Mouse (Mus musculus) heart, embryonic 12.5 days (tissue): ENCODE measurements around the gene Orai2. TPM values are rescaled to one million over a fixed set of nuclear protein-coding genes. Genes with fewer than 3 reads are reported as not detected.
A peak's percentile ranks its signal among the peaks of the same experiment; 100 is the strongest.
"Not testable (repeated sequence)": the region's sequence is repeated elsewhere in the genome, so short reads cannot be mapped to it uniquely, and the experiment has no call there.

Experiments
- ATAC-seq: fragments of 200-750 bp; cut with Nextera tagmentation; 2 replicates; pipeline ENCODE4 v1.8.0; 2017; ENCODE audit warnings: moderate TSS enrichment, moderate library complexity; ENCODE audit not compliant: insufficient number of reproducible peaks, low FRiP score
- H3K27ac ChIP-seq: fragments of 300-500 bp; sonication (generic); 2 replicates; pipeline ENCODE4 v1.5.1; 2016; ENCODE audit warnings: mild to moderate bottlenecking, moderate library complexity; ENCODE audit not compliant: poor library complexity, severe bottlenecking
- H3K27me3 ChIP-seq: fragments of 300-500 bp; sonication (generic); replicated peaks from 2 replicates; pipeline ENCODE4 v1.6.1; 2016; ENCODE audit warnings: mild to moderate bottlenecking, moderate library complexity
- H3K36me3 ChIP-seq: fragments of 300-500 bp; sonication (generic); 2 replicates; pipeline ENCODE4 v1.6.1; 2016; ENCODE audit warnings: mild to moderate bottlenecking, moderate library complexity
- H3K4me1 ChIP-seq: fragments of 300-500 bp; sonication (generic); replicated peaks from 2 replicates; pipeline ENCODE4 v1.6.1; 2016; ENCODE audit warnings: mild to moderate bottlenecking
- H3K4me2 ChIP-seq: fragments of 300-500 bp; sonication (generic); 2 replicates; pipeline ENCODE4 v1.6.1; 2016; ENCODE audit warnings: mild to moderate bottlenecking, moderate library complexity
- H3K4me3 ChIP-seq: fragments of 300-500 bp; sonication (generic); 2 replicates; pipeline ENCODE4 v1.5.1; 2016; ENCODE audit warnings: mild to moderate bottlenecking
- H3K9ac ChIP-seq: fragments of 300-500 bp; sonication (generic); 2 replicates; pipeline ENCODE4 v1.6.1; 2016; ENCODE audit warnings: mild to moderate bottlenecking, moderate library complexity
- H3K9me3 ChIP-seq: fragments of 300-500 bp; sonication (generic); replicated peaks from 2 replicates; pipeline ENCODE4 v1.6.1; 2016; ENCODE audit warnings: mild to moderate bottlenecking, moderate library complexity
- WGBS: fragments of 180-500 bp; shearing (Covaris S2); methylation state at CpG from one replicate; pipeline ENCODE4 v1.1.7; 2016; 5-methylcytosine and 5-hydroxymethylcytosine counted together
- polyA plus RNA-seq: library from polyadenylated mRNA; unstranded; fragments of >200 nt; fragmentation: Nextera tagmentation; extraction: Ambion mirVana; gene quantifications from 2 replicates; pipeline ENCODE4 v1.2.1, GENCODE M21; 2016

Orai2 gene
- polyA plus RNA-seq, 1 experiment from 2014 or later: 3.0 TPM

- no peak overlapping the region for H3K9ac ChIP-seq
- peaks cover 11% of the 10 kb centered on the region for H3K4me1 ChIP-seq
- H3K27me3 ChIP-seq: no peaks in the 10 kb centered on the region
- H3K4me3 ChIP-seq: no peak overlapping the region
- 84% methylated on average over 10 of the region's 10 CpGs for WGBS
- ATAC-seq: no peak
- H3K36me3 ChIP-seq: peaks cover 58% of the 10 kb centered on the region
- H3K9me3 ChIP-seq: no peaks in the 10 kb centered on the region
- H3K27ac ChIP-seq: no peak overlapping the region
- no peak overlapping the region for H3K4me2 ChIP-seq
Measured at GRCm38 (mm10) chr5:136122165-136122564, 48.3 kb downstream of the Orai2 start.

GRCm38 (mm10) chr5:136116784-136117112 lies 53.8 kb downstream of the Orai2 start:
- peak overlapping the region; percentile 88 for H3K4me2 ChIP-seq
- H3K9me3 ChIP-seq: no peaks in the 10 kb centered on the region
- 0 out of 2 replicates have a peak overlapping the region, but pooled peaks have one; percentile 31 for H3K27ac ChIP-seq
- H3K36me3 ChIP-seq: peaks cover 18% of the 10 kb centered on the region
- WGBS: under 1% methylated on average over 22 of the region's 22 CpGs
- no peaks in the 10 kb centered on the region for H3K27me3 ChIP-seq
- peak overlapping the region; percentile 96 for H3K4me3 ChIP-seq
- peaks cover 18% of the 10 kb centered on the region for H3K4me1 ChIP-seq
- H3K9ac ChIP-seq: peak overlapping the region; percentile 92
- no peak; the same call in 1 of the 2 replicates for ATAC-seq

GRCm38 (mm10) chr5:136115891-136116783 lies 54.4 kb downstream of the Orai2 start, which contains the start of gene Polr2j:
Gene Polr2j, plus strand, starts transcription at chr5:136116631.
- peak within 1 kb of the TSS; percentile 96 for H3K4me3 ChIP-seq
- H3K27me3 ChIP-seq: no peaks in the 10 kb centered on the region
- H3K9ac ChIP-seq: peak within 1 kb of the TSS; percentile 92
- peak; percentile 94 for ATAC-seq
- WGBS: 3% methylated on average over 41 of the region's 42 CpGs
- H3K36me3 ChIP-seq: peaks cover 12% of the 10 kb centered on the region
- peak within 1 kb of the TSS; percentile 88 for H3K4me2 ChIP-seq
- H3K27ac ChIP-seq: 0 out of 2 replicates have a peak within 1 kb of the TSS, but pooled peaks have one; percentile 31
- no peaks in the 10 kb centered on the region for H3K9me3 ChIP-seq
- peaks cover 18% of the 10 kb centered on the region for H3K4me1 ChIP-seq

- WGBS: 42% methylated on average over 4 of the region's 4 CpGs
- not testable (repeated sequence) for H3K4me3 ChIP-seq, H3K4me2 ChIP-seq, ATAC-seq, H3K9me3 ChIP-seq, H3K27ac ChIP-seq, H3K36me3 ChIP-seq, H3K9ac ChIP-seq, H3K27me3 ChIP-seq
- H3K4me1 ChIP-seq: peaks cover 18% of the 10 kb centered on the region
Measured at GRCm38 (mm10) chr5:136113546-136113945, 57.0 kb downstream of the Orai2 start.

GRCm38 (mm10) chr5:136109042-136109441 lies 61.5 kb downstream of the Orai2 start:
- Histone ChIP-seq H3K4me1 (no peaks in the 10 kb centered on the region), H3K9me3 (no peaks in the 10 kb centered on the region), H3K4me3 (no peak overlapping the region), H3K36me3 (no peaks in the 10 kb centered on the region), H3K27me3 (no peaks in the 10 kb centered on the region; the same call in 1 of the 2 replicates), H3K27ac (no peak overlapping the region), H3K9ac (no peak overlapping the region), H3K4me2 (no peak overlapping the region)
- ATAC-seq: no peak
- WGBS: 56% methylated on average over 3 of the region's 3 CpGs

- Histone ChIP-seq H3K9ac (no peak overlapping the region), H3K27me3 (peaks cover 4% of the 10 kb centered on the region), H3K4me2 (no peak overlapping the region), H3K36me3 (no peaks in the 10 kb centered on the region), H3K27ac (no peak overlapping the region), H3K9me3 (no peaks in the 10 kb centered on the region), H3K4me1 (no peaks in the 10 kb centered on the region), H3K4me3 (no peak overlapping the region)
- WGBS: 38% methylated on average over 2 of the region's 2 CpGs
- no peak for ATAC-seq
Measured at GRCm38 (mm10) chr5:136108486-136108885, 62.0 kb downstream of the Orai2 start.

GRCm38 (mm10) chr5:136104511-136104910 lies 66.0 kb downstream of the Orai2 start:
- H3K9me3 ChIP-seq: no peaks in the 10 kb centered on the region
- no peak for ATAC-seq
- WGBS: 82% methylated on average over 5 of the region's 5 CpGs
- peaks cover 29% of the 10 kb centered on the region for H3K27me3 ChIP-seq
- H3K4me3 ChIP-seq: no peak overlapping the region
- no peak overlapping the region for H3K4me2 ChIP-seq
- H3K27ac ChIP-seq: no peak overlapping the region
- peaks cover 4% of the 10 kb centered on the region; the same call in 1 of the 2 replicates for H3K4me1 ChIP-seq
- H3K36me3 ChIP-seq: no peaks in the 10 kb centered on the region
- no peak overlapping the region for H3K9ac ChIP-seq

- WGBS: 6% methylated on average over 41 of the region's 41 CpGs
- Histone ChIP-seq H3K4me2 (peak overlapping the region; percentile 71), H3K36me3 (no peaks in the 10 kb centered on the region), H3K27me3 (peaks cover 29% of the 10 kb centered on the region), H3K9ac (peak overlapping the region; percentile 14; the same call in 1 of the 2 replicates), H3K4me1 (peaks cover 4% of the 10 kb centered on the region; the same call in 1 of the 2 replicates), H3K27ac (no peak overlapping the region), H3K9me3 (no peaks in the 10 kb centered on the region), H3K4me3 (peak overlapping the region; percentile 36)
- ATAC-seq: peak; percentile 68
Measured at GRCm38 (mm10) chr5:136102099-136102820, 68.3 kb downstream of the Orai2 start.

- Histone ChIP-seq H3K27me3 (peaks cover 32% of the 10 kb centered on the region), H3K27ac (no peak overlapping the region), H3K4me1 (peaks cover 4% of the 10 kb centered on the region; the same call in 1 of the 2 replicates), H3K9ac (no peak overlapping the region), H3K4me3 (no peak overlapping the region), H3K4me2 (no peak overlapping the region), H3K9me3 (no peaks in the 10 kb centered on the region), H3K36me3 (no peaks in the 10 kb centered on the region)
- whole genome bisulfite sequencing: 76% methylated on average over 10 of the region's 10 CpGs
- no peak for ATAC-seq
Measured at GRCm38 (mm10) chr5:136098536-136098935, 72.0 kb downstream of the Orai2 start.
